Mouse (Mus musculus) naive thymus-derived CD4-positive, alpha-beta T cell, adult 5 months (primary cell): ENCODE measurements around the gene Tmprss11a. TPM values are rescaled to one million over a fixed set of nuclear protein-coding genes. Genes with fewer than 3 reads are reported as not detected.

Source experiments
- polyA plus RNA-seq: library from polyadenylated mRNA; unstranded; fragments of 100-300 nt; shearing (Covaris generic); gene quantifications from one replicate; pipeline ENCODE4 v1.2.1, GENCODE M21; 2017

The Tmprss11a gene
- 0.26 TPM for polyA plus RNA-seq

GRCm38 (mm10) chr5:86468890-86469289, at the start of gene Tmprss11a:
Gene Tmprss11a, minus strand, starts transcription at chr5:86468990.

GRCm38 (mm10) chr5:86518500-86518899, 49.7 kb upstream of the Tmprss11a start, which contains the start of gene Tmprss11g:
Gene Tmprss11g, minus strand, starts transcription at chr5:86518600.

GRCm38 (mm10) chr5:86373320-86373719, 95.5 kb downstream of the Tmprss11a start, which contains the start of gene Tmprss11d:
Gene Tmprss11d, minus strand, starts transcription at chr5:86373420.

Other genes starting within 250 kb of the Tmprss11a start
- not detected for gene Tmprss11c, start 179.7 kb downstream of the Tmprss11a start, polyA plus RNA-seq
- gene Tmprss11d, start 95.6 kb downstream of the Tmprss11a start, polyA plus RNA-seq = not detected
- gene Tmprss11g, start 49.6 kb upstream of the Tmprss11a start, polyA plus RNA-seq = not detected
- 0.10 TPM for gene Tmprss11f, start 163.4 kb upstream of the Tmprss11a start, polyA plus RNA-seq
- gene Tmprss11b, start 207.4 kb upstream of the Tmprss11a start, polyA plus RNA-seq = not detected